Mouse (Mus musculus) hindbrain, embryonic 16.5 days (tissue): ENCODE results near the gene Sos1. TPM values are rescaled to one million over a fixed set of nuclear protein-coding genes. Genes with fewer than 3 reads are reported as not detected.
A peak's percentile ranks its signal among the peaks of the same experiment; 100 is the strongest.

Experiments
- ATAC-seq: fragments of 200-750 bp; cut with Nextera tagmentation; 2 replicates; pipeline ENCODE4 v1.8.0; 2017; ENCODE audit warnings: moderate TSS enrichment, moderate library complexity
- H3K27ac ChIP-seq: fragments of 300-500 bp; sonication (generic); 2 replicates; pipeline ENCODE4 v1.5.1; 2014; ENCODE audit warnings: low read depth, mild to moderate bottlenecking, control low read depth, low read length, moderate library complexity
- H3K27me3 ChIP-seq: fragments of 300-500 bp; sonication (generic); replicated peaks from 2 replicates; pipeline ENCODE4 v1.6.1; 2014; ENCODE audit warnings: low read length; ENCODE audit not compliant: control insufficient read depth, insufficient read depth
- H3K36me3 ChIP-seq: fragments of 300-500 bp; sonication (generic); 2 replicates; pipeline ENCODE4 v1.6.1; 2014; ENCODE audit warnings: mild to moderate bottlenecking, low read length, moderate library complexity, mixed read lengths; ENCODE audit not compliant: control insufficient read depth, insufficient read depth
- H3K4me1 ChIP-seq: fragments of 300-500 bp; sonication (generic); 2 replicates; pipeline ENCODE4 v1.6.1; 2014; ENCODE audit warnings: low read depth, low read length; ENCODE audit not compliant: control insufficient read depth, insufficient read depth
- H3K4me2 ChIP-seq: fragments of 300-500 bp; sonication (generic); 2 replicates; pipeline ENCODE4 v1.6.1; 2014; ENCODE audit warnings: mild to moderate bottlenecking, low read length, control low read depth, moderate library complexity
- H3K4me3 ChIP-seq: fragments of 300-500 bp; sonication (generic); 2 replicates; pipeline ENCODE4 v1.5.1; 2014; ENCODE audit warnings: mild to moderate bottlenecking, low read length, control low read depth, moderate library complexity
- H3K9ac ChIP-seq: fragments of 300-500 bp; sonication (generic); 2 replicates; pipeline ENCODE4 v1.6.1; 2014; ENCODE audit warnings: low read depth, mild to moderate bottlenecking, control low read depth, low read length, moderate library complexity
- H3K9me3 ChIP-seq: fragments of 300-500 bp; sonication (generic); 2 replicates; pipeline ENCODE4 v1.6.1; 2014; ENCODE audit warnings: mild to moderate bottlenecking, low read length, moderate library complexity; ENCODE audit not compliant: control insufficient read depth
- WGBS: fragments of 180-500 bp; shearing (Covaris S2); extraction: QIAGEN DNeasy Blood & Tissue Kit; methylation state at CpG from one replicate; pipeline ENCODE4 v1.1.7; 2014; 5-methylcytosine and 5-hydroxymethylcytosine counted together
- polyA plus RNA-seq: library from polyadenylated mRNA; unstranded; fragments of >200 nt; fragmentation: Nextera tagmentation; extraction: Ambion mirVana; gene quantifications from 2 replicates; pipeline ENCODE4 v1.2.1, GENCODE M21; 2015

Gene Sos1
- polyA plus RNA-seq, 1 experiment from 2014 or later, result 6.1 TPM

DNA sequence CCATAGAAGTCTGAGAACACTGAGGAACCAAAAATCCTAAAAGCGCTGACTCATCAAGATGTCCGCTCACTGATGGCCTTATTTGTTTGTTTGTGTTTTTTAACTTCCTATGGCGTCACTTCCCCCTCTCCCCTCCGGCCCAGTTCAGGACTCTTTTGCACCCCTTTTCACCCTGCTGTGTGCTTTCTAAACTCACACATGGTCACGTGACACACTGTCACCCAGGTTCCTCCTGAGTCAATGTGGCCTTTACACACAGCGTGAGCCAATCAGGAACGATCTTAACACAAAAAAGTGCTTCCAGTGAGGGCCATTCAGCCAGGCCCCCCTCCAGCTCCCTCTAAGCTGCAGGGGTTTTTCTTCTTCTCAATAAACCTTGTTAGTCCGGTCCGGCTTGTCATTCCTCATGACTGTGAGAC, 16.9 kb upstream of the Sos1 start:
- H3K4me1 ChIP-seq, result no peaks in the 10 kb centered on the region
- no peaks in the 10 kb centered on the region for H3K27me3 ChIP-seq
- no peak overlapping the region for H3K4me2 ChIP-seq
- ATAC-seq, result no peak
- no peaks in the 10 kb centered on the region for H3K36me3 ChIP-seq
- no peak overlapping the region for H3K9ac ChIP-seq
- 41% methylated on average over 9 of the region's 9 CpGs for WGBS
- H3K4me3 ChIP-seq, result no peak overlapping the region
- no peak overlapping the region for H3K27ac ChIP-seq
- H3K9me3 ChIP-seq, result no peaks in the 10 kb centered on the region

- ATAC-seq, result no peak
- H3K27me3 ChIP-seq, result no peaks in the 10 kb centered on the region
- 84% methylated on average over 8 of the region's 8 CpGs for WGBS
- H3K36me3 ChIP-seq, result no peaks in the 10 kb centered on the region
- no peaks in the 10 kb centered on the region for H3K4me1 ChIP-seq
- H3K27ac ChIP-seq, result no peak overlapping the region
- H3K9me3 ChIP-seq, result no peaks in the 10 kb centered on the region
- no peak overlapping the region for H3K4me2 ChIP-seq
- no peak overlapping the region for H3K4me3 ChIP-seq
- H3K9ac ChIP-seq, result no peak overlapping the region
Observed at GRCm38 (mm10) chr17:80496607-80497170, 16.4 kb upstream of the Sos1 start.

DNA sequence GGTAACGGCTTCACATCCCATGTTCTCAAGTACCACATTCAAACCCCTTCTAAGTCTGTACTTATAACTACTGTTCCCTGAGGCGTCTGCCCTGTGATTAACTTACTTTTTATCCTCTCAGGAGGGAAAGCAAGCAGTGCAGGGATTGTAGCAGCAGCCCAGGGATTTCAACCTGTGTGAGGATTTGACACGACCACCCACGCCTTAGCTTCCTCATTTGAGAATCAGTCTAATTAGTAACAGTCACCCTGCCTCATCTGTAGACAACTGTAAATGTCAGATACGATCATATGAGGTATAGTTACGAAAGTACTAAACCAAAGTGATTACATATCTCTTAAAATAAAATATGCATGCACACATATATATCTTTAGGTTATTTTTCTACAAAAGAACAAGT, 15.9 kb upstream of the Sos1 start:
- Histone ChIP-seq H3K4me3 (no peak overlapping the region), H3K27me3 (no peaks in the 10 kb centered on the region), H3K27ac (no peak overlapping the region), H3K9me3 (no peaks in the 10 kb centered on the region), H3K36me3 (no peaks in the 10 kb centered on the region), H3K9ac (no peak overlapping the region), H3K4me1 (no peaks in the 10 kb centered on the region), H3K4me2 (no peak overlapping the region)
- 84% methylated on average over 6 of the region's 6 CpGs for WGBS
- no peak for ATAC-seq

- Histone ChIP-seq H3K9ac (no peak overlapping the region), H3K27ac (no peak overlapping the region), H3K9me3 (no peaks in the 10 kb centered on the region), H3K27me3 (no peaks in the 10 kb centered on the region), H3K4me2 (no peak overlapping the region), H3K4me1 (no peaks in the 10 kb centered on the region), H3K36me3 (no peaks in the 10 kb centered on the region), H3K4me3 (no peak overlapping the region)
- 93% methylated on average over 1 of the region's 1 CpGs for WGBS
- ATAC-seq, result no peak
Observed at GRCm38 (mm10) chr17:80493891-80494290, 13.6 kb upstream of the Sos1 start.

GRCm38 (mm10) chr17:80492811-80493210, 12.6 kb upstream of the Sos1 start:
- Histone ChIP-seq H3K9me3 (no peaks in the 10 kb centered on the region), H3K4me1 (no peaks in the 10 kb centered on the region), H3K27ac (no peak overlapping the region), H3K27me3 (no peaks in the 10 kb centered on the region), H3K36me3 (no peaks in the 10 kb centered on the region), H3K9ac (no peak overlapping the region), H3K4me3 (no peak overlapping the region), H3K4me2 (no peak overlapping the region)
- ATAC-seq, result no peak
- 96% methylated on average over 4 of the region's 4 CpGs for WGBS

GRCm38 (mm10) chr17:80492274-80492673, 12.0 kb upstream of the Sos1 start:
- Histone ChIP-seq H3K4me3 (no peak overlapping the region), H3K9me3 (no peaks in the 10 kb centered on the region), H3K27ac (no peak overlapping the region), H3K4me1 (no peaks in the 10 kb centered on the region), H3K4me2 (no peak overlapping the region), H3K27me3 (no peaks in the 10 kb centered on the region), H3K9ac (no peak overlapping the region), H3K36me3 (no peaks in the 10 kb centered on the region)
- no peak for ATAC-seq
- WGBS, result 98% methylated on average over 4 of the region's 4 CpGs

DNA sequence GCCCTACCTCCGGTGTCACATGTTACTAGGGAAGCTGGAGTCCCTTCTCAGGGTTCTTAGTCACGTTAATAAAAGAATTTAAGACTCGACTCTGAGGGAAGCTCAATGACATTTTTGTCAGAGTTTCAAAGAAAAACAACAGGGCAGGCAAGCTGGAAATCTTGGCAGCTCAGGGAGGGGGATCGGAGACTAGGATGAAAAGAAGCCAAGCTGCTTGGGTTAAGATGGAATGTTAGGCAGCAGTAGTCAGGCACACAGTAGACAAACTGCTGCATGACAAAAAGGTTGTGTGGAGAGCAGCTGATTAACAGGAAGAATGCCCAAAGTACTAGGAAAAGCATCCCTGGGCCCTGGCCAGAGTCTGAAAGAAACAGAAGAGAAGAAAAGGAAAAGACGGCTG, 9.9 kb upstream of the Sos1 start:
- no peak overlapping the region for H3K4me3 ChIP-seq
- H3K27ac ChIP-seq, result no peak overlapping the region
- no peak overlapping the region for H3K4me2 ChIP-seq
- ATAC-seq, result no peak
- no peak overlapping the region for H3K9ac ChIP-seq
- WGBS, result 63% methylated on average over 5 of the region's 5 CpGs
- H3K9me3 ChIP-seq, result no peaks in the 10 kb centered on the region
- no peaks in the 10 kb centered on the region for H3K36me3 ChIP-seq
- H3K27me3 ChIP-seq, result no peaks in the 10 kb centered on the region
- no peaks in the 10 kb centered on the region for H3K4me1 ChIP-seq

DNA sequence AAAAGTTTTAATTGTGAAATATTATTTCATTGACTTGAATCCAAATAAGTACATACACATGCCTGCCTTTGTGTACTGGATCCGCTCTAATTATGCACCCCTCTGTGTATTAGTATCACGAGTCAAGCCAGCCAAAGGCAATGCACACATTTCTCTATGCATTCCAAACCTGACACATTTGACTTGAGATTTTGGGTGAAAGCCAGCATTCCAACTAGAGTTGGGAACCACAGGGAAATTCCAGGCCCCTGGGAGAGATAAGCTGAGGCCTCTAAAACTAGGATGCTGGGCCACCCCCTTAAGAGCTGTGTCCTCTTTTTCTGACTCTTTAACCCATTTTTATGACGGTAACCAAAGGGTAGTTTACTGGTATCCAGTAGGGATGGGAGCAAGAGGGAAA, 8.7 kb upstream of the Sos1 start:
- no peak overlapping the region for H3K4me3 ChIP-seq
- H3K36me3 ChIP-seq, result no peaks in the 10 kb centered on the region
- no peak overlapping the region for H3K4me2 ChIP-seq
- H3K9ac ChIP-seq, result no peak overlapping the region
- no peak overlapping the region for H3K27ac ChIP-seq
- H3K4me1 ChIP-seq, result no peaks in the 10 kb centered on the region
- H3K9me3 ChIP-seq, result no peaks in the 10 kb centered on the region
- no peaks in the 10 kb centered on the region for H3K27me3 ChIP-seq
- no peak for ATAC-seq
- 61% methylated on average over 3 of the region's 3 CpGs for WGBS

GRCm38 (mm10) chr17:80485160-80485559, 4.9 kb upstream of the Sos1 start:
- no peak overlapping the region for H3K4me2 ChIP-seq

GRCm38 (mm10) chr17:80480855-80481224, 587 bp upstream of the Sos1 start:
- Histone ChIP-seq H3K4me1 (peaks cover 16% of the 10 kb centered on the region), H3K9me3 (no peaks in the 10 kb centered on the region), H3K27me3 (no peaks in the 10 kb centered on the region), H3K27ac (peak overlapping the region; percentile 97), H3K9ac (peak overlapping the region; percentile 98), H3K4me3 (peak overlapping the region; percentile 97), H3K36me3 (no peaks in the 10 kb centered on the region), H3K4me2 (peak overlapping the region; percentile 72)
- ATAC-seq, result no peak
- 23% methylated on average over 7 of the region's 7 CpGs for WGBS

More at GRCm38 (mm10) chr17:80485160-80485559, 4.9 kb upstream of the Sos1 start:
- no peak overlapping the region for H3K27ac ChIP-seq
- H3K9ac ChIP-seq, result no peak overlapping the region
- no peak for ATAC-seq
- H3K9me3 ChIP-seq, result no peaks in the 10 kb centered on the region
- WGBS, result 91% methylated on average over 5 of the region's 5 CpGs
- H3K36me3 ChIP-seq, result no peaks in the 10 kb centered on the region
- H3K4me1 ChIP-seq, result peaks cover 7% of the 10 kb centered on the region
- H3K27me3 ChIP-seq, result no peaks in the 10 kb centered on the region
- no peak overlapping the region for H3K4me3 ChIP-seq
